Mouse (Mus musculus) forebrain, embryonic 15.5 days (tissue): ENCODE results near the gene Elovl1. TPM values are rescaled to one million over a fixed set of nuclear protein-coding genes. Genes with fewer than 3 reads are reported as not detected.

Experiments used
- polyA plus RNA-seq: library from polyadenylated mRNA; unstranded; fragments of >200 nt; fragmentation: Nextera tagmentation; extraction: Ambion mirVana; gene quantifications from 2 replicates; pipeline ENCODE4 v1.2.1, GENCODE M21; 2015

Gene Elovl1
- polyA plus RNA-seq, 1 experiment from 2014 or later = 21.3 TPM

Other genes with a start within 250 kb of the Elovl1 start
- gene Kdm4a, start 248.1 kb upstream of the Elovl1 start, polyA plus RNA-seq = 62.9 and 63.8 TPM in 2 replicates
- 75.9 and 76.1 TPM in 2 replicates for gene Ptprf, start 136.7 kb upstream of the Elovl1 start, polyA plus RNA-seq
- gene Szt2, start 18.8 kb upstream of the Elovl1 start, polyA plus RNA-seq = 10.9 and 12.7 TPM in 2 replicates
- gene Med8, start 18.8 kb upstream of the Elovl1 start, polyA plus RNA-seq = 115 and 122 TPM in 2 replicates
- gene Cdc20, start 9.3 kb downstream of the Elovl1 start, polyA plus RNA-seq = 123 and 130 TPM in 2 replicates
- 0.08 and 0.09 TPM in 2 replicates for gene Mpl, start 29.4 kb downstream of the Elovl1 start, polyA plus RNA-seq
- gene Tie1, start 62.0 kb downstream of the Elovl1 start, polyA plus RNA-seq = 12.3 and 14.0 TPM in 2 replicates
- gene 2610528J11Rik, start 98.9 kb downstream of the Elovl1 start, polyA plus RNA-seq = not detected in 2 replicates
- gene Tmem125, start 116.0 kb downstream of the Elovl1 start, polyA plus RNA-seq = 0.09 and 0.27 TPM in 2 replicates
- gene Cfap57, start 192.7 kb downstream of the Elovl1 start, polyA plus RNA-seq = 0.52 and 0.73 TPM in 2 replicates
- 140 and 150 TPM in 2 replicates for gene Ebna1bp2, start 192.7 kb downstream of the Elovl1 start, polyA plus RNA-seq
- not detected in 2 replicates for gene Olfr62, start 230.9 kb downstream of the Elovl1 start, polyA plus RNA-seq